Mouse (Mus musculus): ENCODE measurements around the gene Ifna4. TPM values are rescaled to one million over a fixed set of nuclear protein-coding genes. Genes with fewer than 3 reads are reported as not detected.
"Not testable (repeated sequence)": the region's sequence is repeated elsewhere in the genome, so short reads cannot be mapped to it uniquely, and the experiment has no call there.

The Ifna4 gene
- not detected for total RNA-seq (2021)
- not detected in 2 replicates for polyA plus RNA-seq (2012; rRNA removed)
- long read RNA-seq, result 0 reads

- Histone ChIP-seq H3K27ac (no peak within 1 kb of the TSS), H3K36me3 (ENCODE audit: control insufficient read depth, insufficient read depth, low read length) (no peaks in the 10 kb centered on the region), H3K9ac (ENCODE audit: low read depth, low read length) (no peak within 1 kb of the TSS), H3K27me3 (ENCODE audit: control insufficient read depth, insufficient read depth, low read length) (no peaks in the 10 kb centered on the region), H3K4me1 (ENCODE audit: control insufficient read depth, insufficient read depth, low read length) (no peaks in the 10 kb centered on the region), H3K79me2 (replicated peaks; ENCODE audit: control insufficient read depth, insufficient read depth, low read length) (no peaks in the 10 kb centered on the region), H3K4me3 (no peak within 1 kb of the TSS)
- DNase-seq, result no peak
- TF ChIP-seq EP300 (IDR thresholded peaks at IDR 0.05; ENCODE audit: insufficient read depth, low read depth, low read length) (no peak), CTCF (IDR thresholded peaks at IDR 0.05) (no peak), POLR2A (IDR thresholded peaks at IDR 0.05; ENCODE audit: insufficient read depth, low read depth, low read length) (no peak)
- 50% methylated on average over 2 of the region's 2 CpGs for WGBS
- intact Hi-C loops (cut with DNase I), result no loop called here
Measured at GRCm38 (mm10) chr4:88841438-88841911, at the start of gene Ifna4. Gene Ifna4, plus strand, starts transcription at chr4:88841861.

DNA sequence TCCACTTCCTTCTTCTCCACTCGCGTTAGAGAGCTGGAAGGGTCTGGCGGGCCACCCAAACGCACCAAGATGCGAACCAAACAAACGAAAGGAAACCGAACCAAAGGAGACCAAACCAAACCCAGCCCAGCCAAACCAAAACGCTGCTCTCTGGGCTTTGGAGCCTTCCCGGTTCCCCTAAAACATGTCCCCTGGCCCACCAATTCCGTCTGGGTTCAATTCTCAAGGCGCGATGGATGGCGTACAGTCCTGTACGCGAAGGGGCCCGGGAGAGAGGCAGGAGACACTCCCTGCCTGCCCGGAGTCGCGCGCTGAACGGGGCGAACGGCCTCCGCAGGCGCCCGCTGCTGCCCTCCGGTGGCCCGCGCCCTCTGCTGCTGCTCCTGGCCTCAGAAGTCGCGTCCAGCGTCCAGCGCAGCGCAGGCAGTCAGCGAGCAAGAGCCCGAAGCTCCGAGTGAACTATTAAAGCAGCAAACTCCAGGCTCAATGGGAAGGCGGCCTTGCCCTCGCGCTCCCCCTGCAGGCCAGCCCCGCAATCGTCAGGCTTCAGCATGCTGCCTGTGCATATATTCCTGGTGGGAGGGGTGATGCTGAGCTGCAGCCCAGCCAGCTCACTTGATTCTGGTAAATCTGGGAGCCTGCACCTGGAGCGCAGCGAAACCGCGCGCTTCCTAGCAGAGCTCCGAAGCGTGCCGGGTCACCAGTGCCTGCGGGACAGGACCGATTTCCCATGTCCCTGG lies 47.6 kb upstream of the Ifna4 start, which contains the start of gene Gm13275:
Gm13275 (plus strand) TSS at position 552 of the 740 bp plus-strand sequence.
- H3K36me3 ChIP-seq (ENCODE audit: control insufficient read depth, insufficient read depth, low read length); intact Hi-C loops (cut with DNase I); H3K79me2 ChIP-seq (replicated peaks; ENCODE audit: control insufficient read depth, insufficient read depth, low read length); H3K4me1 ChIP-seq (ENCODE audit: control insufficient read depth, insufficient read depth, low read length); H3K27me3 ChIP-seq (ENCODE audit: control insufficient read depth, insufficient read depth, low read length); H3K9ac ChIP-seq (ENCODE audit: low read depth, low read length): not testable (repeated sequence)
- peak; percentile 50 for TF ChIP-seq CTCF (IDR thresholded peaks at IDR 0.05)
- H3K27ac ChIP-seq, result peak within 1 kb of the TSS; percentile 10
- peak within 1 kb of the TSS; percentile 16 for H3K4me3 ChIP-seq
- under 1% methylated on average over 19 of the region's 52 CpGs for WGBS
- peak; percentile 73 to 89 for DNase-seq

- H3K27me3 ChIP-seq (ENCODE audit: control insufficient read depth, insufficient read depth, low read length); H3K36me3 ChIP-seq (ENCODE audit: control insufficient read depth, insufficient read depth, low read length); H3K79me2 ChIP-seq (replicated peaks; ENCODE audit: control insufficient read depth, insufficient read depth, low read length); H3K9ac ChIP-seq (ENCODE audit: low read depth, low read length); DNase-seq; H3K4me3 ChIP-seq; H3K27ac ChIP-seq; H3K4me1 ChIP-seq (ENCODE audit: control insufficient read depth, insufficient read depth, low read length); intact Hi-C loops (cut with DNase I): not testable (repeated sequence)
- WGBS, result no CpG with 5 or more reads among the region's 28 CpGs
Measured at GRCm38 (mm10) chr4:88797097-88797496, 44.6 kb upstream of the Ifna4 start, which contains the start of gene Gm13279. Gene Gm13279, plus strand, starts transcription at chr4:88797397.

DNA sequence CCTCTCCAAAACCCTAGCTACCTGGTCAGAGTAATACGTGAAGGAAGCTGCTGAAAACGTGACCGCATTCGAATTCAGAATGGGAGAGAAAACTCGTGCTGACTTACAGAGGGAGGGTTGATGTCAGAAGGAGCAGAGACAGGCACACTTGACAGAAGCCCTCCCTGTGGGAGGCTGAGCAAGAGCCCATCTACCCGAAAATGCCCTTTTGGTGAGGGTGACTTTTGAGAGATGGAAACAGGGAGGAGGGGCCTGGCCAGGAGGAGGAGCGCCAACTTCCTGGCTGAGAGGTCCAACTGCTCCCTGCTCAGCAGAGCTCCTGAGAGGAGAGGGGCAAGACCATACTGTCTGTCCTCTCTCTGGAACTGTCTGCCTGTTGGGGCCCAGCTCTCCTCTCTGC lies 42.3 kb upstream of the Ifna4 start, which contains the start of gene Gm13285:
Gm13285 (plus strand) TSS at position 301 of the 400 bp plus-strand sequence.
- H3K27ac ChIP-seq; H3K4me1 ChIP-seq (ENCODE audit: control insufficient read depth, insufficient read depth, low read length); DNase-seq; H3K9ac ChIP-seq (ENCODE audit: low read depth, low read length); intact Hi-C loops (cut with DNase I); H3K36me3 ChIP-seq (ENCODE audit: control insufficient read depth, insufficient read depth, low read length); H3K4me3 ChIP-seq; H3K79me2 ChIP-seq (replicated peaks; ENCODE audit: control insufficient read depth, insufficient read depth, low read length); H3K27me3 ChIP-seq (ENCODE audit: control insufficient read depth, insufficient read depth, low read length): not testable (repeated sequence)
- 12% methylated on average over 5 of the region's 7 CpGs for WGBS

GRCm38 (mm10) chr4:88802954-88803353 lies 38.7 kb upstream of the Ifna4 start, which contains the start of gene Gm13287:
Gene Gm13287, plus strand, starts transcription at chr4:88803254.
- H3K36me3 ChIP-seq (ENCODE audit: control insufficient read depth, insufficient read depth, low read length); H3K79me2 ChIP-seq (replicated peaks; ENCODE audit: control insufficient read depth, insufficient read depth, low read length); H3K27ac ChIP-seq; H3K4me3 ChIP-seq; H3K9ac ChIP-seq (ENCODE audit: low read depth, low read length); H3K27me3 ChIP-seq (ENCODE audit: control insufficient read depth, insufficient read depth, low read length); intact Hi-C loops (cut with DNase I); H3K4me1 ChIP-seq (ENCODE audit: control insufficient read depth, insufficient read depth, low read length); DNase-seq: not testable (repeated sequence)
- WGBS, result no CpG with 5 or more reads among the region's 29 CpGs

DNA sequence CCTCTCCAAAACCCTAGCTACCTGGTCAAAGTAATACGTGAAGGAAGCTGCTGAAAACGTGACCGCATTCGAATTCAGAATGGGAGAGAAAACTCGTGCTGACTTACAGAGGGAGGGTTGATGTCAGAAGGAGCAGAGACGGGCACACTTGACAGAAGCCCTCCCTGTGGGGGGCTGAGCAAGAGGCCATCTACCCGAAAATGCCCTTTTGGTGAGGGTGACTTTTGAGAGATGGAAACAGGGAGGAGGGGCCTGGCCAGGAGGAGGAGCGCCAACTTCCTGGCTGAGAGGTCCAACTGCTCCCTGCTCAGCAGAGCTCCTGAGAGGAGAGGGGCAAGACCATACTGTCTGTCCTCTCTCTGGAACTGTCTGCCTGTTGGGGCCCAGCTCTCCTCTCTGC lies 36.4 kb upstream of the Ifna4 start, which contains the start of gene Gm13288:
Gm13288 (plus strand) TSS at position 301 of the 400 bp plus-strand sequence.
- H3K27ac ChIP-seq; intact Hi-C loops (cut with DNase I); H3K27me3 ChIP-seq (ENCODE audit: control insufficient read depth, insufficient read depth, low read length); H3K79me2 ChIP-seq (replicated peaks; ENCODE audit: control insufficient read depth, insufficient read depth, low read length); DNase-seq; H3K36me3 ChIP-seq (ENCODE audit: control insufficient read depth, insufficient read depth, low read length); H3K4me3 ChIP-seq; H3K4me1 ChIP-seq (ENCODE audit: control insufficient read depth, insufficient read depth, low read length): not testable (repeated sequence)
- no CpG with 5 or more reads among the region's 8 CpGs for WGBS
- peak within 1 kb of the TSS; percentile 59; the same call in 1 of the 2 replicates for H3K9ac ChIP-seq (ENCODE audit: low read depth, low read length)

Data from heart, adult 2 months (tissue).